Mouse (Mus musculus) kidney, adult 10 weeks (tissue): ENCODE results near the gene Ptprb. TPM values are rescaled to one million over a fixed set of nuclear protein-coding genes. Genes with fewer than 3 reads are reported as not detected.

Source experiments
- polyA plus RNA-seq: library from polyadenylated mRNA; stranded (reverse); fragments of 350-450 nt; fragmentation: Illumina TruSeq; extraction: RNeasy Lipid Tissue Mini Kit (QIAGEN cat#74804); gene quantifications from one replicate; pipeline ENCODE4 v1.2.3, GENCODE M21; 2014; ENCODE audit warnings: low read depth, low replicate concordance

Ptprb gene
- polyA plus RNA-seq: 23.6 TPM

GRCm38 (mm10) chr10:116275280-116275679, at the start of gene Ptprb:
Gene Ptprb, plus strand, starts transcription at chr10:116275523.

Other genes with a start within 250 kb of the Ptprb start
- gene 4933416C03Rik, start 161.6 kb upstream of the Ptprb start, polyA plus RNA-seq: not detected
- gene Kcnmb4, start 198.4 kb downstream of the Ptprb start, polyA plus RNA-seq: not detected